Mouse (Mus musculus): Measurements from ENCODE around the gene Skp2.

Gene Skp2

GRCm38 (mm10) chr15:9114131-9114530, 41.1 kb downstream of the Skp2 start:
- in situ Hi-C loops (cut with MseI, MboI): no loop called here

GRCm38 (mm10) chr15:9113556-9113955, 41.7 kb downstream of the Skp2 start:
- in situ Hi-C loops (cut with MseI, MboI): no loop called here

DNA sequence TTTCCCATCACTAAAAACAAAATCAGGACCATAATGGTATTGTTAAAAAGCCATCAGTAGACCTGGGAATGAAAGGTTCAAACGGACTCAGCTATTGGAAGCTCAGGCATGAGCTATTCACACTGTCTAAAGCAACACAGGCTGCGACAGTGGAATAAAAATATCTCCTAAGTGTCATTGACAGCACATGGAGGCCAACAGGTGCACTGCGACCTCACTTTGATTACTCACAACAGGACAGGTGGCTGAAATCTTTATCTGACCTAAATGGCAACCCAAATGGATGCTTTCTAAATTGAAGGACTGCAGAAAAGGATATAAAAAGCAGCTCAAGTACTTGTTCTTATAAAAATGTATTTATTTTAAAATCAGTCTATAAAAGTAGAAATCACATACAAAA, 43.6 kb downstream of the Skp2 start:
- in situ Hi-C loops (cut with MseI, MboI): no loop called here

- in situ Hi-C loops (cut with MseI, MboI): no loop called here
Measured at GRCm38 (mm10) chr15:9110526-9111347, 44.5 kb downstream of the Skp2 start.

DNA sequence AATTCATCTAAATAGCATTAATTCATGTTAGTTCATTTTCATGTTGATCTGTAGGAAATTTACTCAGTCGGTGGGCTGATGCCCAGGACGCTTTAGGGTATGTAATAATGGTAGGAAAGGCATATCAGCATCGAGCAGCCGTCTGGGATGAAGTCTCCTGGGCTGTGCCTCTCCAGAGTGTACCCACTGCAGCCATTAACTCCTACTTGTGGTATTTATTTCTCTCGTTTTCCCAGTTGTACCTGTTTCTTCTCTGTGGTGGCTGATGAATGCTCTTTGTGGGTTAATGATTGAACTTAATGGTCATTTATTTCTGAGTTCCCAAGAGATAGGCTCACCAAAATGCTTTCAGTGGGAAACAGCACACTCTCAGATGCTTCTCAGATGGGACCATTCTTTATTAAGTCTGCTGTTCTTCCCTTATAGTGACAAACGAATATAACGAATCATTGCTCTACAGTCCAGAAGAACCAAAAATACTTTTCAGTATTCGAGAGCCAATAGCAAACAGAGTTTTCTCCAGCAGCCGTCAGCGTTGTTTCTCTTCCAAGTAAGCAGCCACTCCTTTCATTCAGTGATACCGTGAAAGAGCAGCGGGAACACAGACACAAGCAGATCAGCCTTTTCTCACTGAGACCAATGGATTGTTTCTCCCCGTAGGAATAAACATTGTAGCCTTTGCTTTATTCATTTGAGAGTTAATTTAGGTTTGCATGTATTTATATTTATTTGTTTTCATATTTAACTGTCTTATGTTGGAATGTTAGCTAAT, 48.7 kb downstream of the Skp2 start:
- in situ Hi-C loops (cut with MseI, MboI): no loop called here

DNA sequence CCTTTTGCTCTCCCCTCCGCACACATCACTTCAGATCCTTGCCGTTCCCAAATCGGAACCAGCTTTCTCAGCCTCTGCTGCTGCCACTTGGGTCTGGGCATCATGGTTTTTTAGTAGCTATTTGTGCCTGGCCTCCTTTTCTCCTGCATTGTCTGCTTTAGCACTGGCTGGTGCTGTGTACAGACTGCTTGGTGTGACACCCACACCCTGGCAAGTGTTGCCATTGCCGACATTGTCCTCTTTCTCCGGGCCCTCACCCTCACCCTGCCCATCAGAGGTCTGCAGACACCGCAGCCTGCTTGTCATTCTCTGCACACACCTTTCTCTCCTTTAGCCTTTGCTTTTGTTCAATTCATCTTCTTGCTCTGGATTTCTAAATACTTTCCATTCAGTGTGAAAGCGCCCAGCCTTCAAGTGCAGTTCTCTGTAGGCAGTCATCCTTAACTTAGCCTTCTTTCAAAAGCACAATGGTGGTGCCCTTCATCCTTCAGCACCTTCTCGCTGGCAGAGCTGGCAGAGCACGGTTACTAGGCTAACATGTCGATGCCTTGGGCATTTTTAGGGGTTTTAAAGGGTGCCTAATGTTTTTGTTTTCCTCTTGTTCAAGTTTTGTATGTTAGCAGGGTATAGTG, 54.7 kb downstream of the Skp2 start:
- in situ Hi-C loops (cut with MseI, MboI): no loop called here

GRCm38 (mm10) chr15:9096865-9097264, 58.4 kb downstream of the Skp2 start:
- in situ Hi-C loops (cut with MseI, MboI): no loop called here

- in situ Hi-C loops (cut with MseI, MboI): no loop called here
Measured at GRCm38 (mm10) chr15:9094366-9094750, 60.9 kb downstream of the Skp2 start.

DNA sequence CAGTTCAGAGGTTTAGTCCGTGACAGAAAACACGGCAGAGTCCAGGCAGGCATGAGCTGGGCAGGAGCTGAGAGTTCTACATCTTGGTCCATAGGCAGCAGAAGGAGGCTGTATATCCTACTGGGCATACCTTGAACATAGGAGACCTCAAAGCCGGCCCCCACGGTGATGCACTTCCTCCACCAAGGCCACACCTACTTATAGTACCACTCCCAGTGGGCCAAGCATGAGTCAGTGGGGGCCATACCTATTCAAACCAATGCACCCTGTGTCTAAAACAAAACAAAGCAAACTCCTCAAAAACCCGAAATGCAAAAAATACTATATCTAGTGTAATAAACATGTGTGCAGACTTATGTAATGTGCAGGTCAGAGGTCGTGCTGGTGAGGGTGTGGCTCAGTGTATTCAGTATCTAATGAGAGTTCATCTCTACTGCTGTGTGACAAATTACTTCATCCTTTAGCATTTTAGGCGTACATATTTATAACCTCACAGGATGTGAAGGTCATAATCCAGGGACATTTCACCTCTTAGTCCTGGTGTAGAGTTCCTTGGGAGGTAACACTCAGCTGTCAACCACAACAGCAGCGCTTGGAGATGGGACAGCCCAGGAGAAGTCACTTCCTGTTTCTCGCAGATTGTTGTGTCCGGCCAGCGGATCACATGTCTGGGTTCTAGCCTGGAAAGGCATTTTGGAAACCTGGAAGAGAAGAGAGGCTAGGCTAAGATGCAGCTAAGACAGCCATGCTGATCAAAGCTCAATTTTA, 61.4 kb downstream of the Skp2 start:
- in situ Hi-C loops (cut with MseI, MboI): no loop called here

DNA sequence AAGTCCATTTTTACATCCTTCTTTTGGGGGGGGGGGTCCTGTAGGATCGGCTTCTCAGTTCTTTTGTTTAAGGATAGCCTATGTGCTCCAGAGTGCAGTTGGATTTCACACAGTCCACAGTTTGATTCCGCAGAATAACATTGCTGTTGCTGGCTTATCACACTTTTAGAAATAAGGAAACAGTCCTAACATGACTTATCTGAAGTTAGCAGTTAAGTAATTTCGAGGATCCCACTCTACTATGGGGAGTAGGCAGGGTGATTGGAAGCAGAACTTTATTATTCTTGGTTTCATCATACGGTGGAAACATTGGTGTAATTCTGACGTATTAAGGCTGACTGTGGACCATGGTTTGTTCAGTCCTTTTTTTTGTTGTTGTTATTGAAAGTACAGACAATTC, 64.6 kb downstream of the Skp2 start:
- in situ Hi-C loops (cut with MseI, MboI): no loop called here

GRCm38 (mm10) chr15:9089136-9089720, 66.0 kb downstream of the Skp2 start:
- in situ Hi-C loops (cut with MseI, MboI): no loop called here

DNA sequence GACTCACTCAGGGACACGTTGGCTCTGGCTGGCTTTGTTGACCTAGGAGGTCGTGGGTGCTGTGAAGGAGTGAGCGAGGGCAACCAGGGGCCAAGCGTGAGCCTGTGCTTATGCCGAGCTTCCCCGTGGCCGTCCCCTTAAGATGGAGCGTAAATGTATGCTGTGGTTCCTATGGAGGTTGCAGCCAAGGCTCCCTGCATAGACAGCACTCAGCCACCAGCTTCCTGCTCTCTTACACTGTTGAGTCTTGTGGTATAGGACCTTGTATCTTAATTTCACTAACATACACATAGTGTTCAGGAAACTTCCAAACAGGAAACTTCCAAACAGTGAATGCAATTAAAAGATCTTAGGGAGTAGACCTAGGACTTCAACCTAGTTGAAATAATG, 66.5 kb downstream of the Skp2 start:
- in situ Hi-C loops (cut with MseI, MboI): no loop called here

DNA sequence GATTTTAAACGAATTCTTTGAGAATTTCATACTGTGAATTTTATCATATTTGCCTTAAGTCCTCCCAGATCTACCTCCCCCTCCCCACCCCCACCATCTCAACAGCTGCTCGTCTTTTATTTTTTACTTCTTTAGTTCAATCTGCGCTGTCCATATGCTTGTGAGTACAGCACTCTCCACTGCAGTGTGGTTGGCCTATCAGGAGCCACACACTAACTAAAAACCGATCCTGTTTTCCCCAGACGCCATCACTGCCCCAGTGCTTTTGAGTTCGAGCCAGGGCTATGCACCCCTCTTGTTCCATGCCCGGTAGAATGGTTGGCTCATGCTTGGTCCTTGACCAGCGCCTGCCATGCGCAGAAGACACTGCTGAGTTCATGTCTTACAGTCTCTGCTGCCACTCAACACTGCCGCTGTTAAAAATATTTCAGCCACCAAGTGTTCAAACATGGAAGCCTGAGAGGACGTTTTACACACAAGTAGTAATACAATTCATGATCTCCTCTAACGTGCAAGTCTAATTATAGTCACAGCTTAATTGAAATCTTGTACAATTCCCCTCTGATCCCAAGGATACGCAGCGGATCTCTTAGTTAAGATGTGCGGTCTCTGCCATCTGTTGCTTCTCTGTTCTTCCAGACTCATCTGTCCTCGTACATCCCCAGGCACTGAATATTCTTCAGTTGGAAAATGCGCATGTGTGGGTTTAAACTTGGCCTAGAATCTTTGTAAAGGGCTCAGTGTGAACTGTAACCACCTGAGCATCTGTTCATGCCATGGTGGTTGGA, 67.1 kb downstream of the Skp2 start:
- in situ Hi-C loops (cut with MseI, MboI): no loop called here

GRCm38 (mm10) chr15:9087421-9087820, 67.8 kb downstream of the Skp2 start:
- in situ Hi-C loops (cut with MseI, MboI): no loop called here

DNA sequence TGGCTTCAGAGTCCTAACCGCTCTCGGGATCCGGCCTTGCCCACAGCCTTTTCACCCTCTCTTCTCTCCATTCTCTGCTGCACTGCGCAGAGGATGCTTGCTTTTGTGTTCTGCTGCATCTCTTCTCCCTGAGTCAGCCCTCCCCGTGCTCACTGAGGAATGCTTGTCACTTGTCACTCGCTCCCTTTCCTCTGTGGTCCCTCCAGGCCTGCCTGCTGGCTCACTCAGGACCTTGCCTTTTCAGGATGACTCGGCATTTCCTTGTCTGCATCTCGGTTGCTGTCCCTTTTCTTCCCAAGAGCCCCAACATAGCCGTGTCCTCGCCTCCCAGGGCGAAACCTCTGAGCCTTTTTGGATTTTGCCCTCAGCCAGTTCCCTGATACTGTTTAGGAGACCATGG, 68.4 kb downstream of the Skp2 start:
- in situ Hi-C loops (cut with MseI, MboI): no loop called here

GRCm38 (mm10) chr15:9082753-9083152, 72.5 kb downstream of the Skp2 start:
- in situ Hi-C loops (cut with MseI, MboI): no loop called here

- in situ Hi-C loops (cut with MseI, MboI): no loop called here
Measured at GRCm38 (mm10) chr15:9081294-9081693, 73.9 kb downstream of the Skp2 start.

- in situ Hi-C loops (cut with MseI, MboI): no loop called here
Measured at GRCm38 (mm10) chr15:9080206-9080605, 75.0 kb downstream of the Skp2 start.

DNA sequence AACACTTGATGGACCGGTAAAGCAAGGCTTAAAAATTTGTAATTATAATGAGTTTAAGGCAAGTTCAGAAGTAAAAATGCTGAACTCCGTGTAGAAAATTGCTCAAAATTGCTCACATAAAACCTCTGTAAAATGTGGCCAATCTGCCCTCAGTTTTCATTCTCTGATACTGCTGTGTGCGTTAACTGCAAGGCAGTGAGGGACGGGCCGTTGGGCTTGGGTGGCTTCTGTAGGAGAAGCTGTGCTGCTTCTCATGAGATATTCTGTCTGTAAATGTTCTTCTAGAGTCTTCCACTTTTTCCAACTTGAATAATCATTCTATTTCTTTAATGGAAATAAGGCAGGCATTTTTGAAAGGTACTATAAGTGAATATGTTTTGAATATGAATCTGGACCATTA, 75.6 kb downstream of the Skp2 start:
- in situ Hi-C loops (cut with MseI, MboI): no loop called here

DNA sequence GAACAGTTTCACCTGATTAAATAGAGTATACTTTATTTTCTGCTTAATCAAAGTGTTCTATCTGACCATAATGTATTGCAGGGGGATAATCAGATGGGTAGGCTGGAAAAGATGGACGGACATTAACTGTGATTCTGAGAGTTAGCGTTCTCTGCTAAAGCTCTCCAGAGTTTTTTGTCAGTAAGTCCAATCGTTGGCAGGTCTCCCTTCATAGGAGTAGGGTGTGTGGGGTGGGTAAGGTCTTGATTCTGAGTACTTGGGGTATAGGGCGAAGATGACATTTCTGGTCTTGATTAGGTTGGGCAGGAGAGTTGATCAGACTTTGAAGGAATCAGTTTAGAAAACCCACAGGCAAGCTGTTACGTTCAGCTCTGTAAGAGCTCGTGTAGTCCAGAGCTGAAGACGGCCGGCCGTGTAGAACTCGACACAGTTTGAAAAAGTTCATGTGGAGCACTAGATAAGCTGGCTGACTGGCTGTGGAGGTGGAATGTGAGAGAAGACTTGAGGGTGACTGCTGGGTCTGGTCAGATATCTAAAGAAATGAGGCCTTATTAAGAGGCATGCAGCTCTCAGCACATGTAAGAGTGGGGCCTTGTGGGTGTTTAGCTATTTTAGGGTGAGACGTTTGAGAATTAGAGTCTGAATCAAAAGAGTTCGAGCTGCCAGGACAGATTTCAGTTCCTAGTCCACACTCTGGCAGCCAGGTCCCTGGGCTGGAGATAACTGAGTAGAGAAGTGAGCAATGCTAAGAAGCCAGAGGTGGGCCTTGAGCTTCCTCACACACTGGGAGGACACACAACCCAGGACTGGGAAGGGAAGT, 76.5 kb downstream of the Skp2 start:
- in situ Hi-C loops (cut with MseI, MboI): no loop called here
